Mouse (Mus musculus): ENCODE results near the gene Dnajb12. TPM values are rescaled to one million over a fixed set of nuclear protein-coding genes. Genes with fewer than 3 reads are reported as not detected.

Gene Dnajb12
- polyA plus RNA-seq, 1 experiment from 2014 or later, result 20.7 TPM

DNA sequence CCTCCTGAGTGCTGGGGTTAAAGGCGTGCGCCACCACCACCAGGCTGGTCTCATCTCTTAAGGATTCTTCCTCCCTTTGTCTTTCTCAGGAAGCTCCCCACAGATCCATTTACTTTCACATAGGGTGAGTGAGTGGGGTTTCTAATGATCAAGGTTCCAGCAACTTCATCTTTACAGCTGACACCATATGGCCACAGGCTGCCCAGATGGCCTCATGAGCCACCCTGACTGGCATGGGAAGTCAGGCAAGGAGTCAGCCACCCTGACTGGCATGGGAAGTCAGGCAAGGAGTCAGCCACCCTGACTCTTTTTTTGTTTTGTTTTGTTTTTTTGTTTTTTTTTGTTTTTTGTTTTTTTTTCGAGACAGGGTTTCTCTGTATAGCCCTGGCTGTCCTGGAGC lies 66.1 kb downstream of the Dnajb12 start:
- 85% methylated on average over 3 of the region's 3 CpGs for WGBS
- ATAC-seq (ENCODE audit: insufficient number of reproducible peaks, insufficient read depth, low FRiP score, low TSS enrichment, low read depth), result no peak
- Histone ChIP-seq H3K4me1 (peaks cover 43% of the 10 kb centered on the region), H3K27ac (no peak overlapping the region), H3K4me3 (no peak overlapping the region), H3K4me2 (no peak overlapping the region), H3K9me3 (no peaks in the 10 kb centered on the region), H3K36me3 (0 out of 2 replicates have a peak, but pooled peaks cover 5% of the 10 kb centered on the region), H3K27me3 (no peaks in the 10 kb centered on the region), H3K9ac (no peak overlapping the region)

DNA sequence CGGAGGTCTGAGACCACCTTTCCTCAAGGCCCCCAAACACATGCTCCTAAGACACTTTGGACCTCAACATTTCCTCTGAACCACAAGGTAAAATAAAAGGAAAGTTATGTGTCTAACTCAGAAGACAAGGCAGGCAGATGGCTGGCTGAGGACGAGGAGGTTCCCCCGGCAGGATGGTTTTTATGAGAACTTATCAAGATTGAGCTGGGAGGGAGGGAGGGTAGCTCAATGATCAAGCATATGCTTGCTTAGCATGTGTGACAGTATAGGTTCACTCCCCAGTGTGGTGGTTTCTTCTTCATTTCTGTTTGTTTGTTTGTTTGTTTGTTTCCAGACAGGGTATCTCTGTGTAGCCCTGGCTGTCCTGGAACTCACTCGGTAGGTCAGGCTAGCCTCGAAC lies 67.0 kb downstream of the Dnajb12 start:
- H3K36me3 ChIP-seq, result 0 out of 2 replicates have a peak, but pooled peaks cover 5% of the 10 kb centered on the region
- 87% methylated on average over 5 of the region's 5 CpGs for WGBS

DNA sequence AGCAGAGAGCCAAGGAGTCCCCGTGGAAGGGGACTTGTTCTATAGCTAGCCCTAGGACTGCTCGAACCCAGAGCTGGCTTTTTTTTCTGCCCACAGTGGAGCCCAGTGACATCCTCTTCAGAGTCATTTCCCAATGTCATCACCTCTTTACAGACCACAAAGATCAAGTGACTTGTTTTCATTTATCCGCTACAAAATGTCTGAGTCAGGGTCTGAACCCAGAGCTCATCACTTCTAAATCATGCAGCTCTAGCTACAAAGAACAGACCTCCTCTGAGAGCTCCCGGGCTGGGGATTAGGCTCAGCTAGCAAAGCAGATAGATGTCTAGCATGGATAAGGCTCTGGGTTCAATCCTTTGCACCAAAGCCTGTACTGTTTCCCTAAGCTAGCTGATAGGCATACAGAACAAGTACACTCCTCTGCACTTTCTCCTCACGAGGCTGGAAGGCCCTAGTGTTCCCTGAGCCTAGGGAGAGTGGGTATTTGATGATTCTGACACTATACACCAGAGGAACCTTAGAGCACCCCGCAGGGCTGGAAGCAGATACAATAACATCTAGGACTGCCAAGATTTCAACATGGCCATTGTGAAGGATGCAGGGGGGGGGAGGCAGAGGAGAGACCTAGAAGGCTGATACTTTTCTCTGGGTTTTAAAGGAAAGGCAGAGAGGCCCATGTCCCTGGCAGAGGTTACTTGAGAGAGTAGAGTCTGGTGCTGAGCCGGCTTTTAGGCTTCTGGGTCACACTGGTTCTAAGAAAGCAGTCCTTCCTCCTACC lies 68.1 kb downstream of the Dnajb12 start:
- Histone ChIP-seq H3K4me1 (peaks cover 40% of the 10 kb centered on the region), H3K4me2 (no peak overlapping the region), H3K9me3 (no peaks in the 10 kb centered on the region), H3K27me3 (no peaks in the 10 kb centered on the region), H3K27ac (peak overlapping the region; percentile 96), H3K4me3 (no peak overlapping the region), H3K9ac (no peak overlapping the region), H3K36me3 (0 out of 2 replicates have a peak, but pooled peaks cover 5% of the 10 kb centered on the region)
- 54% methylated on average over 7 of the region's 7 CpGs for WGBS
- no peak for ATAC-seq (ENCODE audit: insufficient number of reproducible peaks, insufficient read depth, low FRiP score, low TSS enrichment, low read depth)

More for the DNA sequence above, 67.0 kb downstream of the Dnajb12 start:
- Histone ChIP-seq H3K4me1 (peaks cover 43% of the 10 kb centered on the region), H3K9me3 (no peaks in the 10 kb centered on the region), H3K27ac (no peak overlapping the region), H3K4me3 (no peak overlapping the region), H3K27me3 (no peaks in the 10 kb centered on the region), H3K4me2 (no peak overlapping the region), H3K9ac (no peak overlapping the region)
- ATAC-seq (ENCODE audit: insufficient number of reproducible peaks, insufficient read depth, low FRiP score, low TSS enrichment, low read depth), result no peak

DNA sequence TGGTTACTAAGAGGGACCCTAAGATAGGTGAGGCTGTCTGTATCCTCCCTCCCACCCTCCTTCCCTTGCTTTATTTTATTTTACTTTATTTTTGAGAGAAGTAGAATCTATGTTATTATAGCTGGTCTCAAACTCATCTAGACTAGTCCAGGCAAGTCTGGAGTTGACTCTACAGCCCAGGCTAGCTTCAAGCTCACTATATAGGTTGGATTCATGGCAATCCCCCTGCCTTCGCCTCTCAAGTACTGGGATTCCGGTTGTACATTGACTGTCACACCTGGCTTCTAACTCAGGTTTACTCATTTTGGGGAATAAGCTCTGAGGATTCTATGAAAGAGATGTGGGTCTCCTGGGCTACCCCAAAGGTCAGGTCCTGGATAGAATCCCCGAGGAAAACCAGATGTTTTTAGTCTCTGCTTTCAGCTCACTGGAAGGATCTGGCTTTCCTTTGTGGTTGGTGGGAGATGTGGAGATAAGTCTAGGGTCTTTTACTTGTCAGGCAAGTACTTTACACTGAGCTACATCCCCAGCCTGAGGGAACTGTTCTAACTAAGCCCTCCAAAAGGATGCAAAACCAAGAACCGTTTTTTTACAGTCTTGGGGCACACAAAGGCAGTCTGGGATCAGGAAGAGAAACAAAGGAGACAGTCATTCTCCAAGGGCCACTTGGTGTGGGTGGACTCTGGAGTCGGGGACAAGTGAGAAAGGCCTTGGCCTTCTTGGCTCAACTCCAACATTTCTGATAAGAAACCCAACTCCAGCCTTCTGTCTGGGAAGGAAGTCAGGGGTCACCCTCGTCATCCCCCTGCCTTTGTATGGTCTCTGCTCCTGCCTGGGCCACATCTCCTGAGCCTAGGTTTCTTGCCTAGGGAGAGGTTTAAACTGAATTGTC lies 69.3 kb downstream of the Dnajb12 start:
- peak overlapping the region; percentile 99 for H3K4me3 ChIP-seq
- H3K4me1 ChIP-seq, result peaks cover 37% of the 10 kb centered on the region
- no peak for ATAC-seq (ENCODE audit: insufficient number of reproducible peaks, insufficient read depth, low FRiP score, low TSS enrichment, low read depth)
- WGBS, result 33% methylated on average over 6 of the region's 6 CpGs
- peak overlapping the region; percentile 96 for H3K27ac ChIP-seq
- no peaks in the 10 kb centered on the region for H3K27me3 ChIP-seq
- peak overlapping the region; percentile 99 for H3K9ac ChIP-seq
- H3K4me2 ChIP-seq, result peak overlapping the region; percentile 96
- H3K36me3 ChIP-seq, result 0 out of 2 replicates have a peak, but pooled peaks cover 5% of the 10 kb centered on the region
- no peaks in the 10 kb centered on the region for H3K9me3 ChIP-seq

Other genes starting within 250 kb of the Dnajb12 start
- gene Micu1, start 177.1 kb upstream of the Dnajb12 start, polyA plus RNA-seq (2015; fragmentation: Nextera tagmentation; extraction: Ambion mirVana), result 69.0 and 73.1 TPM in 2 replicates
- 86.5 and 93.1 TPM in 2 replicates for gene Ddit4, start 72.3 kb downstream of the Dnajb12 start, polyA plus RNA-seq (2015; fragmentation: Nextera tagmentation; extraction: Ambion mirVana)
- 48.3 and 50.3 TPM in 2 replicates for gene Ascc1, start 123.2 kb downstream of the Dnajb12 start, polyA plus RNA-seq (2015; fragmentation: Nextera tagmentation; extraction: Ambion mirVana)
- 116 and 128 TPM in 2 replicates for gene Anapc16, start 123.6 kb downstream of the Dnajb12 start, polyA plus RNA-seq (2015; fragmentation: Nextera tagmentation; extraction: Ambion mirVana)
- gene Spock2, start 226.7 kb downstream of the Dnajb12 start, polyA plus RNA-seq (2015; fragmentation: Nextera tagmentation; extraction: Ambion mirVana), result 7.2 and 7.3 TPM in 2 replicates